Mouse (Mus musculus) limb, embryonic 12.5 days (tissue): ENCODE measurements at regions not wholly inside any gene's neighbourhood (a gene's known extent, or its start where the extent isn't known, plus 50 kb on each side); places are given as distances from the start of the nearest gene placed in this dataset.
A peak's percentile ranks its signal among the peaks of the same experiment; 100 is the strongest.

Experiments used
- ATAC-seq: fragments of 200-750 bp; cut with Nextera tagmentation; 2 replicates; pipeline ENCODE4 v1.8.0; 2017; ENCODE audit warnings: low read depth, moderate TSS enrichment; ENCODE audit not compliant: insufficient number of reproducible peaks, insufficient read depth, low FRiP score, low TSS enrichment
- H3K27ac ChIP-seq: fragments of 300-500 bp; sonication (generic); 2 replicates; pipeline ENCODE4 v1.5.1; 2016; ENCODE audit warnings: mild to moderate bottlenecking, moderate library complexity
- H3K27me3 ChIP-seq: fragments of 300-500 bp; sonication (generic); 2 replicates; pipeline ENCODE4 v1.6.1; 2016; ENCODE audit warnings: mild to moderate bottlenecking, moderate library complexity
- H3K36me3 ChIP-seq: fragments of 300-500 bp; sonication (generic); 2 replicates; pipeline ENCODE4 v1.6.1; 2016; ENCODE audit warnings: mild to moderate bottlenecking, moderate library complexity
- H3K4me1 ChIP-seq: fragments of 300-500 bp; sonication (generic); replicated peaks from 2 replicates; pipeline ENCODE4 v1.6.1; 2016
- H3K4me2 ChIP-seq: fragments of 300-500 bp; sonication (generic); 2 replicates; pipeline ENCODE4 v1.6.1; 2016; ENCODE audit warnings: mild to moderate bottlenecking, moderate library complexity
- H3K4me3 ChIP-seq: fragments of 300-500 bp; sonication (generic); replicated peaks from 2 replicates; pipeline ENCODE4 v1.5.1; 2016; ENCODE audit warnings: mild to moderate bottlenecking
- H3K9ac ChIP-seq: fragments of 300-500 bp; sonication (generic); replicated peaks from 2 replicates; pipeline ENCODE4 v1.6.1; 2016; ENCODE audit warnings: mild to moderate bottlenecking, moderate library complexity
- H3K9me3 ChIP-seq: fragments of 300-500 bp; sonication (generic); 2 replicates; pipeline ENCODE4 v1.6.1; 2016; ENCODE audit warnings: mild to moderate bottlenecking, moderate library complexity
- WGBS: fragments of 180-500 bp; shearing (Covaris S2); methylation state at CpG from one replicate; pipeline ENCODE4 v1.1.7; 2016; 5-methylcytosine and 5-hydroxymethylcytosine counted together

DNA sequence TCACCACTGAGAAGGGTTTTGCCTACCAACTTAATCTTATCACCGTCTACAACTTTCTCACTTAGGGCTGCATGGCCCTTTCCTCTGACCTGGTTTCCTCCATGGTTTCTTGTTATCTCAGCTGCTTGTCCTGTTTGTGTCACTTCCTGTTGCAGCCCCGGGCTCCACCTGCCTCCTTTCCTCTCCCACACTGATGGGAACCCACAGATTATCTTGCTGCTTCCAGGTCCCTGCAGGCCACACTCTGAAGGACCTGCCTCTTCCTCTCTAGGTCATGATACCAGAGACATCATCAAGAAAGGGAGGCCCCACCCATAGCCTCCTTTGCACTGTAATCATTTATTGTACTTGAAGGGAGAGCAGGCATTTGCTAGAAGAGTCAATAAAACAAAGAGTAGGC is 184.4 kb upstream of the Tnp1 start:
- ATAC-seq, result no peak
- Histone ChIP-seq H3K9me3 (no peaks in the 10 kb centered on the region), H3K27ac (no peak overlapping the region), H3K4me1 (0 out of 2 replicates have a peak, but pooled peaks cover 6% of the 10 kb centered on the region), H3K9ac (no peak overlapping the region), H3K36me3 (no peaks in the 10 kb centered on the region), H3K4me2 (no peak overlapping the region), H3K4me3 (no peak overlapping the region), H3K27me3 (no peaks in the 10 kb centered on the region)
- WGBS, result 77% methylated on average over 2 of the region's 2 CpGs

DNA sequence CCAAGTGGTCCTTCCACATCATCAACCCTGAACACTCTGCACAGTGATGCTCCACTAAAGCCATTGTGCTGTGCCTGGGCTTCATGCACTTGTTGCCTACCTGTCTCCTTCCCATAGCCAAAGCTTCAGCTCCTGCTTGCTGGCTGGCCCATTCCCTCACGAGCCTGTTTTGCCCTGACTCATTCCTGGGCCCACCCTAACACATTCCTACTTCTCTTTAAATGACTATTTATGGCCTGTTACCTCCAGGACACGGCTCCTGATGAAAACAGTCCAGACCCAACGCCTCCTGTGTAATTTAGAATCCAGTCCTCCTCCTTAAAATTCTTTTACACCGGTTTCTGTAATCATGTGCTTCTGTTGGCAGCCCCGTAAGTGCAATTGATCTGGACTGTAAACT is 175.1 kb upstream of the Tnp1 start:
- Histone ChIP-seq H3K4me2 (no peak overlapping the region), H3K9me3 (no peaks in the 10 kb centered on the region), H3K36me3 (no peaks in the 10 kb centered on the region), H3K27me3 (no peaks in the 10 kb centered on the region), H3K27ac (peak overlapping the region; percentile 66; the same call in 1 of the 2 replicates), H3K4me1 (peaks cover 10% of the 10 kb centered on the region), H3K9ac (no peak overlapping the region), H3K4me3 (no peak overlapping the region)
- 9% methylated on average over 5 of the region's 5 CpGs for WGBS
- ATAC-seq, result no peak

DNA sequence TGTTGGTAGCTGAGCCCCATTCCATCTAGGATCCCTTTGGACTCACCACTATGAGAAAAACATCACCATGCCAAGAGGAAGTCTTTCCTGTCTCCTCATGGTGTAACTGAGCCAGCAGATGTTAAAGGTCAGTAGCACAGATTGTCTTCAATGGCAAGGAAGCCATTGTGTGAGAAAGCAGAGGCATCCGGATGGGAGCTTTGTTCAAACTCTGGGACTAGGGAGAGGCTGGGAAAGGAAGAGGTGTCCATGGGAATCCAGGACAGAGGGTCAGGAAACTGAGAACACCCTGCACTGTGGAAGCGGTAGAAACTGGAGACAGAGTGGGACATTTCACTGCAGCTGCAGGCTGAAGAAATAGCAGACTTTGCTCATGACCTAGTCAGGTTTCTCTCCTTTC is 173.1 kb upstream of the Tnp1 start:
- no peaks in the 10 kb centered on the region for H3K9me3 ChIP-seq
- no peak for ATAC-seq
- WGBS, result 82% methylated on average over 2 of the region's 2 CpGs
- H3K4me2 ChIP-seq, result no peak overlapping the region
- no peaks in the 10 kb centered on the region for H3K27me3 ChIP-seq
- no peak overlapping the region for H3K9ac ChIP-seq
- H3K4me3 ChIP-seq, result no peak overlapping the region
- H3K36me3 ChIP-seq, result no peaks in the 10 kb centered on the region
- peaks cover 10% of the 10 kb centered on the region for H3K4me1 ChIP-seq
- no peak overlapping the region for H3K27ac ChIP-seq

DNA sequence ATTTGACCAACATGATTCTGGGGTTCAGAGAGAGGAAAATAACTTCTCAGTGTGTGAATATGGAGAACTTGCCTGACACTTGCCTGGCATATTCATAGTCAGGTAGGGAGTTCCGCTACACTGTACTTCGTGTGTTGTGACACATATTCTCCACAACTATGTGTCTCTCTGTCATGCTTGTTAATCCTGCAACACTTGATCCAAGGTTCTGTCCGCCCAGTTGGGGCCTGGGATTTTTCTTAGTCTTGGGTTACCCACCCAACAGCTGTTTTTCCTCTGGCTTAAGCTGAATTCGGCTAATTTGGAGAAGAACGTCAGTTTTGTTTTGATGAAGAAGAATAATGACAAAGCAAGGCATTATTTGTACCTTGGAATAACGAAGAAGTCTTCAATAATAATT is 168.8 kb upstream of the Tnp1 start:
- H3K9me3 ChIP-seq, result no peaks in the 10 kb centered on the region
- no peak overlapping the region for H3K9ac ChIP-seq
- WGBS, result 83% methylated on average over 6 of the region's 6 CpGs
- no peak overlapping the region for H3K4me3 ChIP-seq
- no peak overlapping the region for H3K27ac ChIP-seq
- H3K27me3 ChIP-seq, result no peaks in the 10 kb centered on the region
- H3K4me1 ChIP-seq, result no peaks in the 10 kb centered on the region
- no peak for ATAC-seq
- H3K4me2 ChIP-seq, result no peak overlapping the region
- no peaks in the 10 kb centered on the region for H3K36me3 ChIP-seq

- Histone ChIP-seq H3K9ac (no peak overlapping the region), H3K4me3 (no peak overlapping the region), H3K4me2 (no peak overlapping the region), H3K27me3 (no peaks in the 10 kb centered on the region), H3K4me1 (no peaks in the 10 kb centered on the region), H3K36me3 (no peaks in the 10 kb centered on the region), H3K9me3 (no peaks in the 10 kb centered on the region), H3K27ac (no peak overlapping the region)
- ATAC-seq, result no peak
- 75% methylated on average over 3 of the region's 3 CpGs for WGBS
Observed at GRCm38 (mm10) chr1:73178810-73179209, 163.1 kb upstream of the Tnp1 start.

DNA sequence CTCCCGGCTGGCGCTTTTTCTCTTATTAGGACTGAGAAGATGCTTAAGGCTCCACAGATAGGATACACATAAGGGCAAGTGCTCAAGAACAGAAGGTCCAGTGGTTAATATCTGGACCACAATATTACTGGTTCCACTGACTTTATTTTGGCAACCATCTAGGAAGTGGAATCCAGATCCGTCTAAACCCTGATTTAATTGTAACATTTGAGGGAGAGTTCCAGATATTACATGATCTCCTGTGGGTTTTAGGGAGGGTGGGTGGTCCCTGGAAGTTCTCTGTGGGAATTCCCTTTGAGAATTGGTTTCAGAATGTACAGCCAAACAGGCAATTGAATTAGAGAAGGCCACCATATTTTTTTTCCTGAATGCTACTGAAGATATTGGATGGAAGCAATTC is 161.4 kb upstream of the Tnp1 start:
- Histone ChIP-seq H3K4me1 (no peaks in the 10 kb centered on the region), H3K27ac (no peak overlapping the region), H3K4me2 (no peak overlapping the region), H3K9me3 (no peaks in the 10 kb centered on the region), H3K36me3 (no peaks in the 10 kb centered on the region), H3K9ac (no peak overlapping the region), H3K27me3 (no peaks in the 10 kb centered on the region), H3K4me3 (no peak overlapping the region)
- 88% methylated on average over 3 of the region's 3 CpGs for WGBS
- no peak for ATAC-seq

DNA sequence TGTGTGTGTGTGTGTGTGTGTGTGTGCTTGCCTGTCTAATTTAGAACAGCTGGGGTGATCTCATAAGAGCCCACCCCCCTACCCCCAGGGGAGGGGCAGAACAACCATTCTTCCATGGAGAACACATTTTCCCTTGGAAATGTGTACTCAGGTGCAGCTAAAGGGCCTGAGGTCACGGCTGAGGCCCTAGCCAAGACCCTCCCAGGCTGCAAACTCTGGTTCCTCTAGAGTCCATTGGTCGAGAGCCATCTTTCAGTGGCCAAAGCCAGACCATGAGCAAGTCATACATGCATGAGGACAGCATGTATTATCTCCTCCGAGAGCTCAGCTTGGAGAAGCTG is 154.9 kb upstream of the Tnp1 start:
- WGBS, result 66% methylated on average over 3 of the region's 3 CpGs
- no peak for ATAC-seq
- Histone ChIP-seq H3K4me3 (no peak overlapping the region), H3K36me3 (no peaks in the 10 kb centered on the region), H3K27ac (no peak overlapping the region), H3K4me2 (no peak overlapping the region), H3K9ac (no peak overlapping the region), H3K9me3 (peaks cover 8% of the 10 kb centered on the region), H3K4me1 (peaks cover 14% of the 10 kb centered on the region), H3K27me3 (no peaks in the 10 kb centered on the region)

- H3K36me3 ChIP-seq, result no peaks in the 10 kb centered on the region
- 0 out of 2 replicates have a peak overlapping the region, but pooled peaks have one; percentile 37 for H3K27ac ChIP-seq
- WGBS, result 52% methylated on average over 6 of the region's 6 CpGs
- no peak overlapping the region for H3K4me2 ChIP-seq
- H3K9ac ChIP-seq, result no peak overlapping the region
- H3K27me3 ChIP-seq, result no peaks in the 10 kb centered on the region
- ATAC-seq, result no peak
- peaks cover 14% of the 10 kb centered on the region for H3K4me1 ChIP-seq
- H3K9me3 ChIP-seq, result peaks cover 8% of the 10 kb centered on the region
- no peak overlapping the region for H3K4me3 ChIP-seq
Observed at GRCm38 (mm10) chr1:73169929-73170667, 154.4 kb upstream of the Tnp1 start.

- peaks cover 14% of the 10 kb centered on the region for H3K4me1 ChIP-seq
- no peaks in the 10 kb centered on the region for H3K36me3 ChIP-seq
- H3K27me3 ChIP-seq, result no peaks in the 10 kb centered on the region
- no peak for ATAC-seq
- 79% methylated on average over 10 of the region's 10 CpGs for WGBS
- H3K4me3 ChIP-seq, result no peak overlapping the region
- no peak overlapping the region for H3K9ac ChIP-seq
- peaks cover 8% of the 10 kb centered on the region for H3K9me3 ChIP-seq
- H3K27ac ChIP-seq, result no peak overlapping the region
- no peak overlapping the region for H3K4me2 ChIP-seq
Observed at GRCm38 (mm10) chr1:73169077-73169869, 153.6 kb upstream of the Tnp1 start.

GRCm38 (mm10) chr1:73160199-73160598 is 144.5 kb upstream of the Tnp1 start:
- Histone ChIP-seq H3K36me3 (no peaks in the 10 kb centered on the region), H3K9me3 (no peaks in the 10 kb centered on the region), H3K4me3 (no peak overlapping the region), H3K4me1 (no peaks in the 10 kb centered on the region), H3K27ac (no peak overlapping the region), H3K9ac (no peak overlapping the region), H3K27me3 (no peaks in the 10 kb centered on the region), H3K4me2 (no peak overlapping the region)
- ATAC-seq, result no peak
- WGBS, result 95% methylated on average over 3 of the region's 3 CpGs

GRCm38 (mm10) chr1:73159405-73159976 is 143.8 kb upstream of the Tnp1 start:
- Histone ChIP-seq H3K36me3 (no peaks in the 10 kb centered on the region), H3K4me3 (no peak overlapping the region), H3K27ac (no peak overlapping the region), H3K27me3 (no peaks in the 10 kb centered on the region), H3K9ac (no peak overlapping the region), H3K4me1 (no peaks in the 10 kb centered on the region), H3K9me3 (no peaks in the 10 kb centered on the region), H3K4me2 (no peak overlapping the region)
- WGBS, result 79% methylated on average over 7 of the region's 7 CpGs
- no peak for ATAC-seq
